Mouse (Mus musculus) layer of hippocampus, adult 2 months (tissue): ENCODE measurements around the gene B230118H07Rik. TPM values are rescaled to one million over a fixed set of nuclear protein-coding genes. Genes with fewer than 3 reads are reported as not detected.

Source experiments
- DNase-seq, 2 experiments: peaks; one replicate each; pipeline ENCODE4 v3.0.0; 2022; ENCODE audit warnings: low spot score in 2 of 2
- H3K27ac ChIP-seq: fragments of 200-600 bp; 2 replicates; pipeline ENCODE4 v1.8.1; 2022
- H3K4me3 ChIP-seq: fragments of 200-600 bp; 2 replicates; pipeline ENCODE4 v1.8.1; 2022; ENCODE audit warnings: mild to moderate bottlenecking
- CTCF ChIP-seq: fragments of 200-600 bp; conservative IDR thresholded peaks from 2 replicates; pipeline ENCODE4 v1.8.1; 2022; ENCODE audit warnings: antibody characterized with exemption, mild to moderate bottlenecking, moderate library complexity
- total RNA-seq, 2 experiments: library from RNA; stranded (reverse); gene quantifications; 2 replicates each; pipeline ENCODE4 v1.2.3; 2021

Gene B230118H07Rik
- total RNA-seq, 2 experiments from 2014 or later, result 32.0 to 32.3 TPM

- DNase-seq, result no peak
- Histone ChIP-seq H3K4me3 (no peak overlapping the region), H3K27ac (no peak overlapping the region)
- no peak for TF ChIP-seq CTCF
These were observed 129.4 kb downstream of the B230118H07Rik start for GRCm38 (mm10) chr2:101519928-101520327.

Other genes with a start within 250 kb of the B230118H07Rik start
- gene Rag2, start 24.8 kb downstream of the B230118H07Rik start, total RNA-seq, result not detected
- under 1 TPM; 0.15 to 0.25 TPM for gene Rag1, start within 50 bp of the B230118H07Rik start, total RNA-seq
- gene Traf6, start 28.9 kb upstream of the B230118H07Rik start, total RNA-seq, result 10 to 100 TPM; 14.1 to 16.8 TPM
- gene Prr5l, start 233.5 kb upstream of the B230118H07Rik start, total RNA-seq, result 1 to 10 TPM; 7.2 to 9.5 TPM
- gene Commd9, start 236.7 kb upstream of the B230118H07Rik start, total RNA-seq, result 10 to 100 TPM; 32.8 to 39.3 TPM